ENCODE assay signal across 8 mouse cellular contexts in the genomic region with DNA sequence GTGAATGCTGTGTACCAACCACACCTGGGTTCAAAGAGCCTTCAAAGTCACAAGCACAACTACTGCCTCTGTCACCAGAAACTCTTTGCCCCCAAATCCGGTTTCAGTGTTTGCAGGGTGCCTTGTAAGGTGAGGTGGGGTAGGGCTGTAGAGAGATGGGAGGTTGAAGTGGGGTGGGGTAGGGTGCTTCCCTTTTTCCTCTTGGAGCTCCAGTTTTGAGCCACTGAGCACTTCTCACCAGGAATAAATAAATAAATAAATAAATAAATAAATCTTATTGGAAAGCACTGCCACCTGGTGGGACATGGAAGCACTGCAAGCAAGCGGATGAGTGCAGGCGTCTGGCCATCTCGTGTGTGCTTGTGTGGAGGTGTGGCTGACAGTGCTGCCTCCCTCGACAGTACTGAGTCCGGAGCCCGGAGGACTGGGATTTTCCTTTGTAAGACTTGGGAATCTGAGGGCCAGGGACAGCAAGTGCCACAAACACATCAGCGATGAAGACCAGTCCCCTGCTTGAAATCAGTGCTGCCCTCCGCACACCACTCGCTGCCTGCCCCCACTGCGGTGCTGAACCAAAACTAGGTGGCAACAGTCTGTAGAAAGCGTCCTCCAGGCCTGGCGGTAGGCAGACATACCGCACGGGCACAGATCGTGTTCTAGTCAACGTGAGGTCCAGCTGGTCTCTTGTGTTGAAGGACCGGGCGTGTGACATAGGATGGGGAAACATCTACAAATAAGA. TPM values are rescaled to one million over a fixed set of nuclear protein-coding genes. Genes with fewer than 3 reads are reported as not detected.
DNase-seq lines count a peak whose midpoint lies in the region; ATAC-seq and TF ChIP-seq lines count a peak whose summit lies in the region.

No protein-coding gene starts in this region.

- 55% methylated on average over 19 of the region's 19 CpGs for WGBS in cerebellum, adult 2 months
- WGBS in hindbrain, embryonic 12.5 days, result 64% methylated on average over 19 of the region's 19 CpGs
- WGBS in lung, embryonic 16.5 days, result 59% methylated on average over 19 of the region's 19 CpGs

- H3K9me3 ChIP-seq in hindbrain, embryonic 12.5 days (replicated peaks), result no peaks in the 10 kb centered on the region
- H3K9me3 ChIP-seq in lung, embryonic 16.5 days (ENCODE audit: control insufficient read depth, low read length), result no peaks in the 10 kb centered on the region

- H3K36me3 ChIP-seq in hindbrain, embryonic 12.5 days, result no peaks in the 10 kb centered on the region
- no peaks in the 10 kb centered on the region for H3K36me3 ChIP-seq in lung, embryonic 16.5 days (ENCODE audit: control insufficient read depth, insufficient read depth, low read length)

- no peak overlapping the region for H3K9ac ChIP-seq in hindbrain, embryonic 12.5 days
- H3K9ac ChIP-seq in lung, embryonic 16.5 days (ENCODE audit: low read length), result no peak overlapping the region

- in situ Hi-C loops in Patski (cut with MboI; ENCODE audit: low pct_unique_long_range_greater_than_20kb), result loop anchor here (25.0 kb wide), 1 partner anchor 300 kb away; no protein-coding TSS in a partner anchor

- H3K4me2 ChIP-seq in hindbrain, embryonic 12.5 days (replicated peaks), result no peak overlapping the region
- H3K4me2 ChIP-seq in lung, embryonic 16.5 days (ENCODE audit: low read depth, low read length), result no peak overlapping the region

- TF ChIP-seq POLR2A in cerebellum, adult 2 months (IDR thresholded peaks at IDR 0.05; ENCODE audit: borderline replicate concordance, insufficient read depth, low read length), result no peak

- no peak for DNase-seq in Patski (ENCODE audit: low read depth, low spot score)
- DNase-seq in cerebellum, adult 2 months, result peak; percentile 65 to 80
- peak; percentile 62 for DNase-seq in forelimb bud, embryonic 11.5 days (ENCODE audit: low read depth, low spot score)
- peak; percentile 51 for DNase-seq in layer of hippocampus, adult 9-11 months
- peak; percentile 53 for DNase-seq in retina, adult 2 months (ENCODE audit: low read depth, low spot score)
- DNase-seq in urinary bladder, adult 2 months (ENCODE audit: low spot score), result peak; percentile 34

- POLR2A ChIA-PET in Patski (lab: Charles Lee), result interaction anchor here (1.2 kb wide), 1 partner anchor 145 kb away, joined by 3 read pairs; no protein-coding TSS in a partner anchor

- CTCF ChIA-PET in Patski (lab: Charles Lee), result interaction anchor here (0.7 to 3.1 kb wide), 14 partner anchors 9 to 377 kb away, joined by 3 to 15 read pairs (median 3); no protein-coding TSS in a partner anchor

- TF ChIP-seq CTCF in Patski (IDR thresholded peaks at IDR 0.05), result peak; percentile 81
- TF ChIP-seq CTCF in cerebellum, adult 2 months (IDR thresholded peaks at IDR 0.05; ENCODE audit: borderline replicate concordance, insufficient read depth, low read depth, low read length), result peak; percentile 77; the same call in 1 of the 2 replicates

- H3K4me3 ChIP-seq in cerebellum, adult 2 months (replicated peaks; ENCODE audit: insufficient read depth, low read depth, low read length), result no peak overlapping the region
- no peak overlapping the region for H3K4me3 ChIP-seq in hindbrain, embryonic 12.5 days
- H3K4me3 ChIP-seq in lung, embryonic 16.5 days (ENCODE audit: low read length), result no peak overlapping the region

- H3K27me3 ChIP-seq in Patski, result no peaks in the 10 kb centered on the region
- H3K27me3 ChIP-seq in cerebellum, adult 2 months (ENCODE audit: control insufficient read depth, insufficient read depth, low read length), result no peaks in the 10 kb centered on the region
- no peaks in the 10 kb centered on the region for H3K27me3 ChIP-seq in hindbrain, embryonic 12.5 days
- H3K27me3 ChIP-seq in lung, embryonic 16.5 days (ENCODE audit: control insufficient read depth, insufficient read depth, low read depth, low read length), result no peaks in the 10 kb centered on the region

- ATAC-seq in Patski, result no peak
- ATAC-seq in hindbrain, embryonic 12.5 days (ENCODE audit: low FRiP score), result peak; percentile 77
- peak; percentile 62 for ATAC-seq in lung, embryonic 16.5 days (ENCODE audit: low read depth)

- H3K27ac ChIP-seq in cerebellum, adult 2 months (ENCODE audit: insufficient read depth, low read length), result no peak overlapping the region
- H3K27ac ChIP-seq in hindbrain, embryonic 12.5 days, result no peak overlapping the region
- H3K27ac ChIP-seq in lung, embryonic 16.5 days (ENCODE audit: low read length), result no peak overlapping the region

- H3K4me1 ChIP-seq in cerebellum, adult 2 months (ENCODE audit: control insufficient read depth, insufficient read depth, low read length), result peaks cover 33% of the 10 kb centered on the region
- H3K4me1 ChIP-seq in hindbrain, embryonic 12.5 days, result 0 out of 2 replicates have a peak, but pooled peaks cover 2% of the 10 kb centered on the region
- H3K4me1 ChIP-seq in lung, embryonic 16.5 days (replicated peaks; ENCODE audit: control insufficient read depth, insufficient read depth, low read length), result no peaks in the 10 kb centered on the region

RNA-seq across cellular contexts. Expression of a gene that starts 46.8 kb away (rescaled TPM):
- polyA plus RNA-seq in Patski (2021), result 14.1 TPM
- 19.7 and 19.8 TPM in 2 replicates for polyA plus RNA-seq in cerebellum, adult 2 months (2012; rRNA removed)
- polyA plus RNA-seq in hindbrain, embryonic 12.5 days (2016; fragmentation: Nextera tagmentation; extraction: Ambion mirVana), result 1.9 and 2.0 TPM in 2 replicates
- 1.9 and 2.3 TPM in 2 replicates for polyA plus RNA-seq in lung, embryonic 16.5 days (2015; fragmentation: Nextera tagmentation; extraction: Ambion mirVana)
- polyA plus RNA-seq in urinary bladder, adult 2 months (2012; rRNA removed), result 11.1 TPM in 2 replicates
